Mouse (Mus musculus) neural tube, embryonic 15.5 days (tissue): ENCODE data around the gene Edem3. TPM values are rescaled to one million over a fixed set of nuclear protein-coding genes. Genes with fewer than 3 reads are reported as not detected.

Source experiments
- ATAC-seq: fragments of 200-750 bp; cut with Nextera tagmentation; 2 replicates; pipeline ENCODE4 v1.8.0; 2017; ENCODE audit warnings: mild to moderate bottlenecking, moderate TSS enrichment, moderate library complexity; ENCODE audit not compliant: low FRiP score
- H3K27ac ChIP-seq: fragments of 300-500 bp; sonication (generic); replicated peaks from 2 replicates; pipeline ENCODE4 v1.5.1; 2015; ENCODE audit warnings: mild to moderate bottlenecking, inconsistent platforms
- H3K27me3 ChIP-seq: fragments of 300-500 bp; sonication (generic); replicated peaks from 2 replicates; pipeline ENCODE4 v1.6.1; 2015; ENCODE audit warnings: inconsistent platforms
- H3K36me3 ChIP-seq: fragments of 300-500 bp; sonication (generic); 2 replicates; pipeline ENCODE4 v1.6.1; 2015; ENCODE audit warnings: inconsistent platforms
- H3K4me1 ChIP-seq: fragments of 300-500 bp; sonication (generic); 2 replicates; pipeline ENCODE4 v1.6.1; 2015; ENCODE audit warnings: inconsistent platforms
- H3K4me2 ChIP-seq: fragments of 300-500 bp; sonication (generic); 2 replicates; pipeline ENCODE4 v1.6.1; 2015; ENCODE audit warnings: inconsistent platforms, mild to moderate bottlenecking, moderate library complexity
- H3K4me3 ChIP-seq: fragments of 300-500 bp; sonication (generic); replicated peaks from 2 replicates; pipeline ENCODE4 v1.5.1; 2015; ENCODE audit warnings: mild to moderate bottlenecking, inconsistent platforms
- H3K9ac ChIP-seq: fragments of 300-500 bp; sonication (generic); replicated peaks from 2 replicates; pipeline ENCODE4 v1.6.1; 2015; ENCODE audit warnings: mild to moderate bottlenecking, inconsistent platforms
- H3K9me3 ChIP-seq: fragments of 300-500 bp; sonication (generic); replicated peaks from 2 replicates; pipeline ENCODE4 v1.6.1; 2016; ENCODE audit warnings: inconsistent platforms
- WGBS: fragments of 180-500 bp; shearing (Covaris S2); methylation state at CpG from one replicate; pipeline ENCODE4 v1.1.7; 2015; ENCODE audit warnings: mixed read lengths; 5-methylcytosine and 5-hydroxymethylcytosine counted together
- polyA plus RNA-seq: library from polyadenylated mRNA; unstranded; fragments of >200 nt; fragmentation: Nextera tagmentation; extraction: Ambion mirVana; gene quantifications from 2 replicates; pipeline ENCODE4 v1.2.1, GENCODE M21; 2015

The Edem3 gene
- polyA plus RNA-seq, 1 experiment from 2014 or later: 16.9 TPM

GRCm38 (mm10) chr1:151851051-151851848 lies 96.1 kb downstream of the Edem3 start:
- H3K9me3 ChIP-seq: no peaks in the 10 kb centered on the region
- H3K4me3 ChIP-seq: no peak overlapping the region
- WGBS: 80% methylated on average over 20 of the region's 20 CpGs
- H3K36me3 ChIP-seq: no peaks in the 10 kb centered on the region
- no peaks in the 10 kb centered on the region for H3K27me3 ChIP-seq
- H3K4me2 ChIP-seq: no peak overlapping the region
- ATAC-seq: no peak
- H3K4me1 ChIP-seq: peaks cover 3% of the 10 kb centered on the region
- no peak overlapping the region for H3K9ac ChIP-seq
- H3K27ac ChIP-seq: no peak overlapping the region

- ATAC-seq: no peak
- H3K27me3 ChIP-seq: no peaks in the 10 kb centered on the region
- no peak overlapping the region for H3K4me3 ChIP-seq
- H3K4me2 ChIP-seq: no peak overlapping the region
- no peak overlapping the region for H3K9ac ChIP-seq
- no peaks in the 10 kb centered on the region for H3K9me3 ChIP-seq
- WGBS: 17% methylated on average over 3 of the region's 3 CpGs
- no peaks in the 10 kb centered on the region for H3K4me1 ChIP-seq
- H3K36me3 ChIP-seq: no peaks in the 10 kb centered on the region
- H3K27ac ChIP-seq: no peak overlapping the region
Observed at GRCm38 (mm10) chr1:151851976-151852375, 96.8 kb downstream of the Edem3 start.

GRCm38 (mm10) chr1:151855561-151855960 lies 100.4 kb downstream of the Edem3 start:
- Histone ChIP-seq H3K4me1 (no peaks in the 10 kb centered on the region), H3K27ac (no peak overlapping the region), H3K9ac (no peak overlapping the region), H3K27me3 (no peaks in the 10 kb centered on the region), H3K4me3 (no peak overlapping the region), H3K36me3 (no peaks in the 10 kb centered on the region), H3K4me2 (no peak overlapping the region), H3K9me3 (no peaks in the 10 kb centered on the region)
- 66% methylated on average over 1 of the region's 1 CpGs for WGBS
- no peak for ATAC-seq

GRCm38 (mm10) chr1:151858474-151858873 lies 103.3 kb downstream of the Edem3 start:
- no peaks in the 10 kb centered on the region for H3K27me3 ChIP-seq
- H3K27ac ChIP-seq: no peak overlapping the region
- H3K4me1 ChIP-seq: no peaks in the 10 kb centered on the region
- H3K9ac ChIP-seq: no peak overlapping the region
- 91% methylated on average over 1 of the region's 1 CpGs for WGBS
- H3K4me3 ChIP-seq: no peak overlapping the region
- ATAC-seq: no peak
- H3K36me3 ChIP-seq: no peaks in the 10 kb centered on the region
- no peak overlapping the region for H3K4me2 ChIP-seq
- H3K9me3 ChIP-seq: no peaks in the 10 kb centered on the region

- no peaks in the 10 kb centered on the region for H3K27me3 ChIP-seq
Observed at GRCm38 (mm10) chr1:151861334-151861995, 106.3 kb downstream of the Edem3 start.

GRCm38 (mm10) chr1:151862109-151862508 lies 106.9 kb downstream of the Edem3 start:
- WGBS: 95% methylated on average over 8 of the region's 8 CpGs
- no peak for ATAC-seq

More at GRCm38 (mm10) chr1:151861334-151861995, 106.3 kb downstream of the Edem3 start:
- 74% methylated on average over 20 of the region's 20 CpGs for WGBS
- Histone ChIP-seq H3K9me3 (no peaks in the 10 kb centered on the region), H3K4me1 (no peaks in the 10 kb centered on the region), H3K36me3 (no peaks in the 10 kb centered on the region), H3K27ac (no peak overlapping the region), H3K9ac (no peak overlapping the region), H3K4me2 (no peak overlapping the region), H3K4me3 (no peak overlapping the region)
- no peak for ATAC-seq

GRCm38 (mm10) chr1:151863135-151863796 lies 108.1 kb downstream of the Edem3 start:
- no peak for ATAC-seq
- H3K4me2 ChIP-seq: no peak overlapping the region
- no peaks in the 10 kb centered on the region for H3K9me3 ChIP-seq
- no peak overlapping the region for H3K9ac ChIP-seq
- no peak overlapping the region for H3K27ac ChIP-seq
- no peaks in the 10 kb centered on the region for H3K36me3 ChIP-seq
- H3K4me1 ChIP-seq: no peaks in the 10 kb centered on the region
- no peaks in the 10 kb centered on the region for H3K27me3 ChIP-seq
- no peak overlapping the region for H3K4me3 ChIP-seq
- WGBS: 85% methylated on average over 17 of the region's 17 CpGs

More at GRCm38 (mm10) chr1:151862109-151862508, 106.9 kb downstream of the Edem3 start:
- Histone ChIP-seq H3K4me3 (no peak overlapping the region), H3K4me1 (no peaks in the 10 kb centered on the region), H3K9ac (no peak overlapping the region), H3K27ac (no peak overlapping the region), H3K36me3 (no peaks in the 10 kb centered on the region), H3K27me3 (no peaks in the 10 kb centered on the region), H3K9me3 (no peaks in the 10 kb centered on the region), H3K4me2 (no peak overlapping the region)

- Histone ChIP-seq H3K27me3 (no peaks in the 10 kb centered on the region), H3K4me1 (no peaks in the 10 kb centered on the region)
- WGBS: 81% methylated on average over 12 of the region's 12 CpGs
Observed at GRCm38 (mm10) chr1:151863797-151864147, 108.6 kb downstream of the Edem3 start.

GRCm38 (mm10) chr1:151864326-151864725 lies 109.2 kb downstream of the Edem3 start:
- no peaks in the 10 kb centered on the region for H3K4me1 ChIP-seq
- no peak overlapping the region for H3K27ac ChIP-seq
- ATAC-seq: no peak
- H3K9me3 ChIP-seq: no peaks in the 10 kb centered on the region
- H3K36me3 ChIP-seq: no peaks in the 10 kb centered on the region
- no peaks in the 10 kb centered on the region for H3K27me3 ChIP-seq
- WGBS: 96% methylated on average over 6 of the region's 6 CpGs
- H3K4me2 ChIP-seq: no peak overlapping the region
- H3K9ac ChIP-seq: no peak overlapping the region
- no peak overlapping the region for H3K4me3 ChIP-seq

More at GRCm38 (mm10) chr1:151863797-151864147, 108.6 kb downstream of the Edem3 start:
- ATAC-seq: no peak
- Histone ChIP-seq H3K9me3 (no peaks in the 10 kb centered on the region), H3K4me2 (no peak overlapping the region), H3K27ac (no peak overlapping the region), H3K36me3 (no peaks in the 10 kb centered on the region), H3K9ac (no peak overlapping the region), H3K4me3 (no peak overlapping the region)
